Mouse (Mus musculus): ENCODE results near the gene Ift80. TPM values are rescaled to one million over a fixed set of nuclear protein-coding genes. Genes with fewer than 3 reads are reported as not detected.
"Not testable (repeated sequence)": the region's sequence is repeated elsewhere in the genome, so short reads cannot be mapped to it uniquely, and the experiment has no call there.

Gene Ift80
- polyA plus RNA-seq, 1 experiment: 4.4 TPM

DNA sequence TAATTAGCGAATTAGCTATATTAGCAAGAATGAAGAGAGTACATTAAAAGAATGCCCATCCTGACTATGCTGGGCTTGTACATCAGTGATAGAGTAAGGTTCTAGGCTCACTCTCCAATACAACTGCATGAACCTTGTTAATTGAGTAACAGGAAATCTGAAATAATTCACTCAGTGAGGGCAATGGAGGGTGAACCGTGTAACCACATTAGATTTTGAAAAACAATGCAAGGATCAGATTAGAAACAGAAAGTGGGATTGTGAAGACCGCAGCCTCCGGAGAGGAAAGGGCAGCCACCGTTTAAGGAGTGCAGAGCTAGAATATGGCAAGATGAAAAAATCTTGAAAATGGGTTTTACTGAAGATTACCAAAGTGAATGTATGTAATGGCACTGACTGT lies 36.9 kb upstream of the Ift80 start:
- 47% methylated on average over 5 of the region's 5 CpGs for WGBS

DNA sequence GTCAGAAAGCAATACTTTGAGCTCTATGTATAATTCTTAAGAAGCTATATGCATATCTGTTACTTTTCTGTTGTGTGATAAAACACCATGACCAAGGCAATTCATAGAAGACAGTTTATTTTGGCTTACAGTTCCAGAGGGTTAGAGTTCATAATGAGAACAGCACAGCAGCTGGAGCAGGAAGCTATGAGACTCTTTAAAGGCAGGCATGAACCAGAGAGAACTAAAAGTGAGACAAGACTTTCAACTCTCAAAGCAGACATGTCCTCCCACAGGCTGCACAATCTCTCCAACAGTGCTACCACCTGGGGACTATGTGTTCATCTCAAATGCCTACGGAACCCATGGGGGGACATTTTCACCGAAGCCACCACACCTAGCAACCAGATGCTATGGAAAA lies 35.7 kb upstream of the Ift80 start:
- Histone ChIP-seq H3K4me3 (replicated peaks; ENCODE audit: extremely low read depth, low read depth, low read length) (no peak overlapping the region), H3K4me1 (ENCODE audit: control insufficient read depth, insufficient read depth, low read length) (peaks cover 2% of the 10 kb centered on the region; the same call in 1 of the 2 replicates)
- TF ChIP-seq POLR2A (IDR thresholded peaks at IDR 0.05; ENCODE audit: borderline replicate concordance, extremely low read depth, low read depth, low read length): no peak
- TF ChIP-seq CTCF (IDR thresholded peaks at IDR 0.05; ENCODE audit: insufficient read depth, low read length): no peak
- no peak for DNase-seq
- WGBS: 91% methylated on average over 2 of the region's 2 CpGs

More for the DNA sequence above, 36.9 kb upstream of the Ift80 start:
- Histone ChIP-seq H3K4me1 (ENCODE audit: control insufficient read depth, insufficient read depth, low read length) (peaks cover 2% of the 10 kb centered on the region), H3K4me3 (replicated peaks; ENCODE audit: extremely low read depth, low read depth, low read length) (no peak overlapping the region)
- TF ChIP-seq POLR2A (IDR thresholded peaks at IDR 0.05; ENCODE audit: borderline replicate concordance, extremely low read depth, low read depth, low read length) (no peak), CTCF (IDR thresholded peaks at IDR 0.05; ENCODE audit: insufficient read depth, low read length) (no peak)
- DNase-seq: no peak

DNA sequence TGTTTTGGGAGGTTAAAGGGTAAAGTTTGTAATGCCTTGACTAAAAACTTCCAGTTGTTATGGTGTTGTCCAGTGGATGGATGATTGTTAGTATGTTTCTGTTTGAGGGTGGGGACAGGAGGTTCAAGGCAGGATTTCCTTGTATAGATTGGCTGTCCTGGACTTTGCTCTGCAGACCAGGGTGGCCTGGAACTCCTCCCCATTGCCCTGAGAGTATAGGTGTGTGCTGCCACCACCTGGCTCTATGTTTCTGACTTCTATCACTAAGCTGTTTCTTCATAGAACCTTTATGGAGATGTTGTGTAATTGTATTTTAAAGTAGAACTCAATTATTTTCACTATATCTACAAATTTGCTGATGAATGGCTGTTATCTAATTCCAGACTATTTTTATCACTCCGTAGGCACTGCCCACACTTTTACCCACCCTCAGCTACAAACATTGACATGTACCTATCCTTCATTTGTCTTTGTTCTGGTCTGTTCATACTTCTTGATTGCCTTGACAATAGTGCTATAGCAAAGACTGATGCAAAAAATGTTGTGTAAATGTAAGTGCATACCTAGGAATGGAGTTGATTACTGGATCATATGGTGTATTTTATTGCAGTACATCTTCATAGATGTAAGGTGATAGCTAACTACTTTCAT lies 21.9 kb upstream of the Ift80 start:
- Histone ChIP-seq H3K4me1 (ENCODE audit: control insufficient read depth, insufficient read depth, low read length) (no peaks in the 10 kb centered on the region), H3K4me3 (replicated peaks; ENCODE audit: extremely low read depth, low read depth, low read length) (no peak overlapping the region)
- whole genome bisulfite sequencing: 62% methylated on average over 1 of the region's 1 CpGs
- TF ChIP-seq POLR2A (IDR thresholded peaks at IDR 0.05; ENCODE audit: borderline replicate concordance, extremely low read depth, low read depth, low read length): no peak
- DNase-seq: no peak

DNA sequence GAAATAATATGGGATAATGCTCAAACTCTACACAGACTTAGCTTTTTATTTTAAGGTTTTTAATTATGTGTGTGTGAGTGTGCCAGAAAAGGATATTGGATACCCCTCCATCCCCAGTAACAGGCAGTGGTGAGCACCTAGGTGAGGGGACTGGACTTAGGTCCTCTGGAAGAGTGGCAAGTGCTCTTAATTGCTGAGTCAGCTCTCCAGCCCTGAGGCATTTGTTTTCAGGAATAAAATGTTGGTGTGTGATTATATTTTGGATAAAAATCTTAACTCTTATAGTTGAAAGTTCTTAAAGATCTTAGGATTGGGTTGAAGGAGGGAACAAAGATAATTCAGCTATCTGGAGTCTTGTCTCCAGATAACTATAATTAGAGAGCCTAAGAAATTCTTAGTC lies 16.4 kb upstream of the Ift80 start:
- H3K4me1 ChIP-seq (ENCODE audit: control insufficient read depth, insufficient read depth, low read length): no peaks in the 10 kb centered on the region
- TF ChIP-seq POLR2A (IDR thresholded peaks at IDR 0.05; ENCODE audit: borderline replicate concordance, extremely low read depth, low read depth, low read length): no peak
- TF ChIP-seq CTCF (IDR thresholded peaks at IDR 0.05; ENCODE audit: insufficient read depth, low read length): no peak
- no peak overlapping the region for H3K4me3 ChIP-seq (replicated peaks; ENCODE audit: extremely low read depth, low read depth, low read length)
- DNase-seq: no peak

DNA sequence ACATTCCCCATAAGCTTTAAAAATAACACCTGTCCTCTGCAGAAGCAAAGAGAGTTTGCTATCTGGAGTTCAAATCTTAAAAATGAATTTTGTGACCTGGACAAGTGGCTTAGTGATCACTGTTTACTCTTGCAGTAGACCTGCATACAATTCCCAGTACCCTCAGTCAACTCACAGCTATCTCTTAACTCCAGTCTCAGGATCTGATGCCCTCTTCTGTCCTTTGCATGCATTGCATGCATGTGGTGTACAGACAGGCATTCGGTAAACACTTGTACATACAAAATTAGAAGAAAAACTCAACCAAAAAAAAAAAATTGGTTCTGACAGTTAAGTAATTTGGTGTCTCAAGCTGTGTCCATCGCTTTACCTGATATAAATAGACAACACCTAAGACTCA lies 15.9 kb upstream of the Ift80 start:
- Histone ChIP-seq H3K4me3 (replicated peaks; ENCODE audit: extremely low read depth, low read depth, low read length) (no peak overlapping the region), H3K4me1 (ENCODE audit: control insufficient read depth, insufficient read depth, low read length) (no peaks in the 10 kb centered on the region)
- TF ChIP-seq CTCF (IDR thresholded peaks at IDR 0.05; ENCODE audit: insufficient read depth, low read length): no peak
- TF ChIP-seq POLR2A (IDR thresholded peaks at IDR 0.05; ENCODE audit: borderline replicate concordance, extremely low read depth, low read depth, low read length): no peak
- no peak for DNase-seq
- WGBS: 94% methylated on average over 2 of the region's 2 CpGs

DNA sequence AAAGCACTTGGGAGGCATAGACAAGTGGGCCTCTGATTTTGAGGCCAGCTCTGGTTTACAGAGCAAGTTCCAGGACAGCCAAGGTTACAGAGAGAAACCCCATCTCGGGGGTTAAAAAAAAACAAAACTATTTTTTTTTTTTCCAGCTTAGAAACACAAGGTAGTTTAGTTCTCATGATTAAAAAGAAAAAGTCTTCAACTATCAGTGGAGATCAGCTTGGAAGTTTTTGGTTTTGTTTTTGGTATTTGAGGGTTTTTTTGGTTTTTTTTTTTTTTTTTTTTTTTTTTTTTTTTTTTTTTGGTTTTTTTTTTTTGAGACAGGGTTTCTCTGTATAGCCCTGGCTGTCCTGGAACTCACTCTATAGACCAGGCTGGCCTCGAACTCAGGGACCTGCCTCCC lies 14.3 kb upstream of the Ift80 start:
- not testable (repeated sequence) for H3K4me3 ChIP-seq (replicated peaks; ENCODE audit: extremely low read depth, low read depth, low read length)
- 97% methylated on average over 2 of the region's 2 CpGs for WGBS

DNA sequence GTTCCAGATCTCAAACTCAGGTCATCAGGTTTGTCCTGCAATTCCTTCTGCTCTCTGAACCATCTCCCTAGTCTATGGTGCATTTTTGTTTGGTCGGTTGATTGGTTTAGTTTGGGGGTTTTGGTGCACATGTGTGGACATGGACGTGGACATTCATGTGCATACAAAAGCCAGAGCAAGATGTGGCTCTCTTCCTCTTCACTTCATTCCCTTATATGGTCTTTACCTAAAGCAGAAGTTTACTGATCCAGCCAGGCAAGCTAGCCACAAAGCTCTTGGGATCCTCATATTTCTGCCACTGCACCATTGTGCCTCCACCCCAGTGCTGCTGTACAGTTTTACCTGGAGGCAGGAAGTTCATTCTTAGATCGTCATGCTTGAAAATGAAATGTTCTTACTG lies 12.8 kb upstream of the Ift80 start:
- 78% methylated on average over 3 of the region's 3 CpGs for WGBS
- no peak for DNase-seq
- TF ChIP-seq CTCF (IDR thresholded peaks at IDR 0.05; ENCODE audit: insufficient read depth, low read length): no peak
- TF ChIP-seq POLR2A (IDR thresholded peaks at IDR 0.05; ENCODE audit: borderline replicate concordance, extremely low read depth, low read depth, low read length): no peak
- H3K4me1 ChIP-seq (ENCODE audit: control insufficient read depth, insufficient read depth, low read length): no peaks in the 10 kb centered on the region
- H3K4me3 ChIP-seq (replicated peaks; ENCODE audit: extremely low read depth, low read depth, low read length): no peak overlapping the region

More for the DNA sequence above, 14.3 kb upstream of the Ift80 start:
- not testable (repeated sequence) for H3K4me1 ChIP-seq (ENCODE audit: control insufficient read depth, insufficient read depth, low read length); DNase-seq

DNA sequence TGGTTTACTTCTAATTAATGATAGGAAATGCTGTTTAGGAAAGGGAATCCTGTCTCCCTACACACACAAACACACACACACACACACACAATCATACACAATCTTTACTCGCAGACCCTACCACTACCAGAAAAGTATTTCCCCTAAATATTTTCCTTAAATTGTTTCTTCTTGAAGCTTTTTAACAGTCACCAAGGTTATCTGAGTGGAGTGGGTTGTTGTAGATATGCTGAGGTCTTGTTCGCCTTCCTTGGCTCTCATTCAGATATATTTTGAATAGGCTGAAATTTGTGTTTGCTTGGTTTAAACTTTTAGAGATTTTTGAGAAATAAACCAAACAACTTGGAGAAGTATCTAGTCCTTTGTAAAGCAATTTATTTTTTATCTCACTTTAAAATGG lies 4.5 kb upstream of the Ift80 start:
- 51% methylated on average over 2 of the region's 2 CpGs for WGBS

DNA sequence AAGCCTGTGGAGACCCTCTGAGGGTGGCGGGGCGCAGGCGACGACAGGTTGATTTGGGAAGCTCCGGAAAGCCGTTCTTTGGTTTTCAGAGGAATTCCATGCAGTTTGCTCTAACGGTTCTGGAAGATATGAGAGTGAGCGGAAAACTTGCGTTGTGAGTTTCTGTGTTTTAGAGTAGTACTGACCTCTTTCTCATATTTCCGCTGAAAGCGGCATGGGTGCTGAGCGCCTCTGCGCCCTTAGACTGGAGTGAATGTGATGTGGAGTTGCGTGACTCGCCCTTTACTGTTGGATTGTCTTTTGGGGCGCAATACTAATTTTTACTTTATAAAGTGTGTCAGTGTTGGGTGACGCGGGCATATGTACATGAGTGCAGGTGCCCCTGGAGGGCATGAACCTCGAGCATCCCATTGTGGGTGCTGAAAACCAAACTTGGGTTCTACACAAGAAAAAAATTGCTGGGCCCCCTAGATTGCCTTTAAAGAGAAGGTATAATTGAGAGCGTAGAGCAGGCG lies 1.9 kb upstream of the Ift80 start:
- Histone ChIP-seq H3K4me1 (ENCODE audit: control insufficient read depth, insufficient read depth, low read length) (peaks cover 2% of the 10 kb centered on the region), H3K4me3 (replicated peaks; ENCODE audit: extremely low read depth, low read depth, low read length) (peak overlapping the region; percentile 79)
- TF ChIP-seq CTCF (IDR thresholded peaks at IDR 0.05; ENCODE audit: insufficient read depth, low read length) (no peak), POLR2A (IDR thresholded peaks at IDR 0.05; ENCODE audit: borderline replicate concordance, extremely low read depth, low read depth, low read length) (no peak)
- DNase-seq: no peak
- WGBS: 4% methylated on average over 21 of the region's 21 CpGs

More for the DNA sequence above, 4.5 kb upstream of the Ift80 start:
- no peak for DNase-seq
- Histone ChIP-seq H3K4me3 (replicated peaks; ENCODE audit: extremely low read depth, low read depth, low read length) (no peak overlapping the region), H3K4me1 (ENCODE audit: control insufficient read depth, insufficient read depth, low read length) (peaks cover 2% of the 10 kb centered on the region)
- TF ChIP-seq CTCF (IDR thresholded peaks at IDR 0.05; ENCODE audit: insufficient read depth, low read length) (no peak), POLR2A (IDR thresholded peaks at IDR 0.05; ENCODE audit: borderline replicate concordance, extremely low read depth, low read depth, low read length) (no peak)

DNA sequence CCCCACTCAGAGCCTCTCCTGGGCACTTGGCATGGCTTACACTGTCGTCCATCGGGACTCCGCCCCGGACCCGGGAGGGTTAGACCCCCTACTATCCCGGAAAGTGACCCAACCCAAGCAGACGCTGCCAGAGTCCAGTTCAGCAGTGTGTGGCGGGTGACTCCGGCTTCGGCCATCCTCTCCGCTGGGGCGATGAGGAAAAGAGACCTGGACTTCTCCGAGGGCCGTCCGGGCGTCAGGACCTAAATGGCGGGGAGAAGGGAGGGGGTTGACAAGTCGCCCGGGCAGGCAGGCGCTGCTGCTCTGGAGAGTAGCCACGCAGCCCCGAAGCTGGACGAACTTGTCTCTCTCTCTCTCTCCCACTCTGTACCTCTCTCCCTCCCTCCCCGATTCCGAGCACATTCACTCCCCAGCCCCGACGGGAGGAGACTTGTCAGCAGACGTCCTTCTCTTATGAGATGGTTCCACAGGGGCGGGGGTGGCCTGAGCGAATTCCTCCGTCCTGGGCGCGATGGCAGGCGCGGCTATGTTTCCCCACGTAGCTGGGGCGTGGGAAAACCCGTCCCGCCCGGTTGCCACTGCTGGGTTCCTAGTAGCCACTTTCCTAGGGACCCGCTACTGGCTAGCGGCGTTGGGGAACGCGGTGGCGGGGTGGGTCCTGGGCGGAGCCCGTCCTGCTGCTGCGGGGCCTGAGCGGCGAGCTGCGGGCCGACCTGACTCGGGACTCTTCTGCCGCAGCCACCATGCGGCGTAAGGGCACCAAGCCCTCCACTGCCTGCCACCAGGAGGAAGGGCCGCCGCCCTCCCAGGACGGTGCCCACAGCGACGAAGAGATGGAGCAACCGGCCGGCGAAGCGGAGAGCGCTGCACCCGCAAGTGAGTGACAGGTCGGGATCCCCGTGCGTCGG lies 1.2 kb upstream of the Ift80 start:
- under 1% methylated on average over 72 of the region's 72 CpGs for WGBS
- TF ChIP-seq POLR2A (IDR thresholded peaks at IDR 0.05; ENCODE audit: borderline replicate concordance, extremely low read depth, low read depth, low read length) (0 out of 2 replicates have a peak, but pooled peaks have one; percentile 26), CTCF (IDR thresholded peaks at IDR 0.05; ENCODE audit: insufficient read depth, low read length) (no peak)
- peak; percentile 64 for DNase-seq
- H3K4me3 ChIP-seq (replicated peaks; ENCODE audit: extremely low read depth, low read depth, low read length): peak overlapping the region; percentile 79
- peaks cover 2% of the 10 kb centered on the region for H3K4me1 ChIP-seq (ENCODE audit: control insufficient read depth, insufficient read depth, low read length)
